Mouse (Mus musculus): Measurements from ENCODE around the gene St3gal6. TPM values are rescaled to one million over a fixed set of nuclear protein-coding genes. Genes with fewer than 3 reads are reported as not detected.

Gene St3gal6
- polyA plus RNA-seq, 1 experiment from 2014 or later = 9.7 TPM

GRCm38 (mm10) chr16:58525832-58526231 lies 1.8 kb upstream of the St3gal6 start:
- no peak for ATAC-seq (ENCODE audit: insufficient number of reproducible peaks, insufficient read depth, low FRiP score, low read depth)
- Histone ChIP-seq H3K9me3 (ENCODE audit: control insufficient read depth, low read depth, low read length) (no peaks in the 10 kb centered on the region), H3K4me1 (ENCODE audit: control insufficient read depth, insufficient read depth, low read length) (0 out of 2 replicates have a peak, but pooled peaks cover 6% of the 10 kb centered on the region), H3K4me3 (ENCODE audit: low read depth, low read length) (no peak overlapping the region), H3K4me2 (replicated peaks; ENCODE audit: low read depth, low read length) (no peak overlapping the region), H3K27ac (ENCODE audit: low read length) (no peak overlapping the region), H3K27me3 (ENCODE audit: control insufficient read depth, insufficient read depth, low read length) (no peaks in the 10 kb centered on the region), H3K9ac (replicated peaks; ENCODE audit: low read depth, low read length) (no peak overlapping the region), H3K36me3 (ENCODE audit: control insufficient read depth, insufficient read depth, low read length) (no peaks in the 10 kb centered on the region)

- Histone ChIP-seq H3K36me3 (ENCODE audit: control insufficient read depth, insufficient read depth, low read length) (no peaks in the 10 kb centered on the region), H3K27ac (ENCODE audit: low read length) (peak overlapping the region; percentile 44; the same call in 1 of the 2 replicates), H3K4me1 (ENCODE audit: control insufficient read depth, insufficient read depth, low read length) (0 out of 2 replicates have a peak, but pooled peaks cover 6% of the 10 kb centered on the region), H3K4me3 (ENCODE audit: low read depth, low read length) (peak overlapping the region; percentile 48), H3K9me3 (ENCODE audit: control insufficient read depth, low read depth, low read length) (no peaks in the 10 kb centered on the region), H3K4me2 (replicated peaks; ENCODE audit: low read depth, low read length) (peak overlapping the region; percentile 85), H3K9ac (replicated peaks; ENCODE audit: low read depth, low read length) (peak overlapping the region; percentile 36), H3K27me3 (ENCODE audit: control insufficient read depth, insufficient read depth, low read length) (no peaks in the 10 kb centered on the region)
- under 1% methylated on average over 58 of the region's 58 CpGs for WGBS
- ATAC-seq (ENCODE audit: insufficient number of reproducible peaks, insufficient read depth, low FRiP score, low read depth) = peak; percentile 85
Observed at GRCm38 (mm10) chr16:58523044-58523859, 791 bp downstream of the St3gal6 start.

- H3K27me3 ChIP-seq (ENCODE audit: control insufficient read depth, insufficient read depth, low read length) = no peaks in the 10 kb centered on the region
- no peaks in the 10 kb centered on the region for H3K9me3 ChIP-seq (ENCODE audit: control insufficient read depth, low read depth, low read length)
- H3K4me1 ChIP-seq (ENCODE audit: control insufficient read depth, insufficient read depth, low read length) = 0 out of 2 replicates have a peak, but pooled peaks cover 6% of the 10 kb centered on the region
- H3K4me2 ChIP-seq (replicated peaks; ENCODE audit: low read depth, low read length) = peak overlapping the region; percentile 85
- no peaks in the 10 kb centered on the region for H3K36me3 ChIP-seq (ENCODE audit: control insufficient read depth, insufficient read depth, low read length)
- H3K4me3 ChIP-seq (ENCODE audit: low read depth, low read length) = peak overlapping the region; percentile 48
- H3K9ac ChIP-seq (replicated peaks; ENCODE audit: low read depth, low read length) = peak overlapping the region; percentile 36
- WGBS = under 1% methylated on average over 16 of the region's 16 CpGs
- ATAC-seq (ENCODE audit: insufficient number of reproducible peaks, insufficient read depth, low FRiP score, low read depth) = peak; percentile 51; the same call in 1 of the 2 replicates
- H3K27ac ChIP-seq (ENCODE audit: low read length) = peak overlapping the region; percentile 44; the same call in 1 of the 2 replicates
Observed at GRCm38 (mm10) chr16:58522677-58523043, 1.4 kb downstream of the St3gal6 start.

GRCm38 (mm10) chr16:58521900-58522299 lies 2.1 kb downstream of the St3gal6 start:
- peak overlapping the region; percentile 48 for H3K4me3 ChIP-seq (ENCODE audit: low read depth, low read length)
- WGBS = 31% methylated on average over 7 of the region's 7 CpGs
- no peak overlapping the region for H3K9ac ChIP-seq (replicated peaks; ENCODE audit: low read depth, low read length)
- no peak overlapping the region for H3K27ac ChIP-seq (ENCODE audit: low read length)
- no peaks in the 10 kb centered on the region for H3K36me3 ChIP-seq (ENCODE audit: control insufficient read depth, insufficient read depth, low read length)
- ATAC-seq (ENCODE audit: insufficient number of reproducible peaks, insufficient read depth, low FRiP score, low read depth) = no peak
- 0 out of 2 replicates have a peak, but pooled peaks cover 6% of the 10 kb centered on the region for H3K4me1 ChIP-seq (ENCODE audit: control insufficient read depth, insufficient read depth, low read length)
- peak overlapping the region; percentile 85 for H3K4me2 ChIP-seq (replicated peaks; ENCODE audit: low read depth, low read length)
- H3K9me3 ChIP-seq (ENCODE audit: control insufficient read depth, low read depth, low read length) = no peaks in the 10 kb centered on the region
- no peaks in the 10 kb centered on the region for H3K27me3 ChIP-seq (ENCODE audit: control insufficient read depth, insufficient read depth, low read length)

GRCm38 (mm10) chr16:58521182-58521581 lies 2.9 kb downstream of the St3gal6 start:
- 0 out of 2 replicates have a peak overlapping the region, but pooled peaks have one; percentile 7 for H3K4me2 ChIP-seq (replicated peaks; ENCODE audit: low read depth, low read length)
- no peaks in the 10 kb centered on the region for H3K36me3 ChIP-seq (ENCODE audit: control insufficient read depth, insufficient read depth, low read length)
- no peak overlapping the region for H3K4me3 ChIP-seq (ENCODE audit: low read depth, low read length)
- H3K27ac ChIP-seq (ENCODE audit: low read length) = no peak overlapping the region
- 74% methylated on average over 4 of the region's 4 CpGs for WGBS
- 0 out of 2 replicates have a peak, but pooled peaks cover 6% of the 10 kb centered on the region for H3K4me1 ChIP-seq (ENCODE audit: control insufficient read depth, insufficient read depth, low read length)
- no peak overlapping the region for H3K9ac ChIP-seq (replicated peaks; ENCODE audit: low read depth, low read length)
- H3K9me3 ChIP-seq (ENCODE audit: control insufficient read depth, low read depth, low read length) = no peaks in the 10 kb centered on the region
- H3K27me3 ChIP-seq (ENCODE audit: control insufficient read depth, insufficient read depth, low read length) = no peaks in the 10 kb centered on the region
- ATAC-seq (ENCODE audit: insufficient number of reproducible peaks, insufficient read depth, low FRiP score, low read depth) = no peak

- no peak overlapping the region for H3K4me3 ChIP-seq (ENCODE audit: low read depth, low read length)
- H3K9me3 ChIP-seq (ENCODE audit: control insufficient read depth, low read depth, low read length) = no peaks in the 10 kb centered on the region
- no peak overlapping the region for H3K27ac ChIP-seq (ENCODE audit: low read length)
- no peaks in the 10 kb centered on the region for H3K27me3 ChIP-seq (ENCODE audit: control insufficient read depth, insufficient read depth, low read length)
- no peak overlapping the region for H3K9ac ChIP-seq (replicated peaks; ENCODE audit: low read depth, low read length)
- ATAC-seq (ENCODE audit: insufficient number of reproducible peaks, insufficient read depth, low FRiP score, low read depth) = no peak
- 95% methylated on average over 6 of the region's 6 CpGs for WGBS
- H3K4me2 ChIP-seq (replicated peaks; ENCODE audit: low read depth, low read length) = no peak overlapping the region
- 0 out of 2 replicates have a peak, but pooled peaks cover 6% of the 10 kb centered on the region for H3K4me1 ChIP-seq (ENCODE audit: control insufficient read depth, insufficient read depth, low read length)
- H3K36me3 ChIP-seq (ENCODE audit: control insufficient read depth, insufficient read depth, low read length) = no peaks in the 10 kb centered on the region
Observed at GRCm38 (mm10) chr16:58520457-58520856, 3.6 kb downstream of the St3gal6 start.

- 0 out of 2 replicates have a peak, but pooled peaks cover 6% of the 10 kb centered on the region for H3K4me1 ChIP-seq (ENCODE audit: control insufficient read depth, insufficient read depth, low read length)
- ATAC-seq (ENCODE audit: insufficient number of reproducible peaks, insufficient read depth, low FRiP score, low read depth) = no peak
- no peak overlapping the region for H3K9ac ChIP-seq (replicated peaks; ENCODE audit: low read depth, low read length)
- H3K27ac ChIP-seq (ENCODE audit: low read length) = no peak overlapping the region
- no peaks in the 10 kb centered on the region for H3K36me3 ChIP-seq (ENCODE audit: control insufficient read depth, insufficient read depth, low read length)
- no peak overlapping the region for H3K4me3 ChIP-seq (ENCODE audit: low read depth, low read length)
- no peaks in the 10 kb centered on the region for H3K27me3 ChIP-seq (ENCODE audit: control insufficient read depth, insufficient read depth, low read length)
- 80% methylated on average over 11 of the region's 11 CpGs for WGBS
- no peaks in the 10 kb centered on the region for H3K9me3 ChIP-seq (ENCODE audit: control insufficient read depth, low read depth, low read length)
- no peak overlapping the region for H3K4me2 ChIP-seq (replicated peaks; ENCODE audit: low read depth, low read length)
Observed at GRCm38 (mm10) chr16:58519650-58520073, 4.4 kb downstream of the St3gal6 start.

- H3K4me1 ChIP-seq (ENCODE audit: control insufficient read depth, insufficient read depth, low read length) = peaks cover 13% of the 10 kb centered on the region; the same call in 1 of the 2 replicates
- no peaks in the 10 kb centered on the region for H3K9me3 ChIP-seq (ENCODE audit: control insufficient read depth, low read depth, low read length)
- no peak overlapping the region for H3K9ac ChIP-seq (replicated peaks; ENCODE audit: low read depth, low read length)
- 91% methylated on average over 7 of the region's 7 CpGs for WGBS
- no peak for ATAC-seq (ENCODE audit: insufficient number of reproducible peaks, insufficient read depth, low FRiP score, low read depth)
- no peaks in the 10 kb centered on the region for H3K27me3 ChIP-seq (ENCODE audit: control insufficient read depth, insufficient read depth, low read length)
- no peak overlapping the region for H3K4me2 ChIP-seq (replicated peaks; ENCODE audit: low read depth, low read length)
- no peak overlapping the region for H3K4me3 ChIP-seq (ENCODE audit: low read depth, low read length)
- no peak overlapping the region for H3K27ac ChIP-seq (ENCODE audit: low read length)
- no peaks in the 10 kb centered on the region for H3K36me3 ChIP-seq (ENCODE audit: control insufficient read depth, insufficient read depth, low read length)
Observed at GRCm38 (mm10) chr16:58516960-58517798, 6.9 kb downstream of the St3gal6 start.
